Mouse (Mus musculus): ENCODE results near the gene Mixl1. TPM values are rescaled to one million over a fixed set of nuclear protein-coding genes. Genes with fewer than 3 reads are reported as not detected.

Gene Mixl1
- total RNA-seq, 1 experiment from 2014 or later, result not detected

Other genes with a start within 250 kb of the Mixl1 start
- gene Stum, start 213.5 kb downstream of the Mixl1 start, total RNA-seq (2017), result not detected in 3 replicates
- gene Parp1, start 128.1 kb downstream of the Mixl1 start, total RNA-seq (2017), result 58.1 to 70.1 TPM (median 61.4 TPM) in 3 replicates
- 9.1 to 17.9 TPM (median 14.8 TPM) in 3 replicates for gene Lin9, start 55.9 kb downstream of the Mixl1 start, total RNA-seq (2017)
- 77.8 to 90.1 TPM (median 79.8 TPM) in 3 replicates for gene Acbd3, start 29.0 kb upstream of the Mixl1 start, total RNA-seq (2017)
- 1,440 to 2,544 TPM (median 2,182 TPM) in 3 replicates for gene H3f3a, start 116.9 kb upstream of the Mixl1 start, total RNA-seq (2017)
- 45.3 to 50.4 TPM (median 49.6 TPM) in 3 replicates for gene Sde2, start 154.1 kb upstream of the Mixl1 start, total RNA-seq (2017)
- gene Lefty2, start 196.1 kb upstream of the Mixl1 start, total RNA-seq (2017), result not detected in 3 replicates
- 12.9 to 16.2 TPM (median 14.3 TPM) in 3 replicates for gene Pycr2, start 207.3 kb upstream of the Mixl1 start, total RNA-seq (2017)
- not detected in 3 replicates for gene Lefty1, start 238.0 kb upstream of the Mixl1 start, total RNA-seq (2017)
- 15.0 to 24.1 TPM (median 17.4 TPM) in 3 replicates for gene Tmem63a, start 245.3 kb upstream of the Mixl1 start, total RNA-seq (2017)

Data from monocyte, adult 5-6 weeks (primary cell).